9 mouse cellular contexts compared by ENCODE assay signal in genomic region chr2:167347991-167348375, GRCm38 (mm10). TPM values are rescaled to one million over a fixed set of nuclear protein-coding genes. Genes with fewer than 3 reads are reported as not detected.
DNase-seq lines count a peak whose midpoint lies in the region; ATAC-seq and TF ChIP-seq lines count a peak whose summit lies in the region.
"Had no signal": no experiment of that assay in that cellular context is flagged by ENCODE, and none has a peak within 500 bp of the region (broad histone marks: within the 10 kb centered on the region; RNA-seq: fewer than 3 reads in every experiment).

No protein-coding gene starts in this region.

- H3K4me1 ChIP-seq in E14TG2a.4 (replicated peaks; ENCODE audit: low read depth, low read length), result peaks cover 82% of the 10 kb centered on the region
- H3K4me1 ChIP-seq in embryonic fibroblast, embryonic 13.5 days (ENCODE audit: control insufficient read depth, insufficient read depth, low read length), result peaks cover 8% of the 10 kb centered on the region; the same call in 1 of the 2 replicates
- peaks cover 90% of the 10 kb centered on the region for H3K4me1 ChIP-seq in liver, embryonic 13.5 days (replicated peaks)
- peaks cover 12% of the 10 kb centered on the region for H3K4me1 ChIP-seq in olfactory bulb, adult 2 months (ENCODE audit: control insufficient read depth, insufficient read depth, low read length)

- WGBS in liver, embryonic 13.5 days (ENCODE audit: insufficient replicate concordance), result 9% methylated on average over 11 of the region's 11 CpGs
- WGBS in olfactory bulb, adult 2 months, result 4% methylated on average over 11 of the region's 11 CpGs

- no peak overlapping the region for H3K27ac ChIP-seq in embryonic fibroblast, embryonic 13.5 days (ENCODE audit: insufficient read depth, low read length)
- H3K27ac ChIP-seq in liver, embryonic 13.5 days, result peak overlapping the region; percentile 77; the same call in 1 of the 2 replicates
- H3K27ac ChIP-seq in olfactory bulb, adult 2 months (ENCODE audit: insufficient read depth, low read depth, low read length), result peak overlapping the region; percentile 27; the same call in 1 of the 2 replicates

- intact Hi-C loops in heart, postnatal 36 days (cut with DNase I), result loop anchor here (1.0 kb wide), 1 partner anchor 72 kb away; no protein-coding TSS in a partner anchor

- peak; percentile 49 for DNase-seq in embryo, embryonic 10.5 days (ENCODE audit: low spot score)
- no peak for DNase-seq in embryo, embryonic 10 days (ENCODE audit: low spot score)
- peak; percentile 47 to 51 for DNase-seq in heart, postnatal 36 days
- DNase-seq in liver, embryonic 13.5 days, result no peak
- no peak for DNase-seq in retina, postnatal 1 day

- ATAC-seq in liver, embryonic 13.5 days (ENCODE audit: low read depth), result no peak

- peaks cover 25% of the 10 kb centered on the region for H3K27me3 ChIP-seq in E14TG2a.4 (ENCODE audit: insufficient read depth, low read length)
- H3K27me3 ChIP-seq in liver, embryonic 13.5 days, result peaks cover 65% of the 10 kb centered on the region
- H3K27me3 ChIP-seq: Patski had no signal

- no peaks in the 10 kb centered on the region for H3K9me3 ChIP-seq in E14TG2a.4 (ENCODE audit: low read length)
- no peaks in the 10 kb centered on the region for H3K9me3 ChIP-seq in liver, embryonic 13.5 days (replicated peaks)

- peaks cover 20% of the 10 kb centered on the region for H3K36me3 ChIP-seq in E14TG2a.4 (ENCODE audit: insufficient read depth, low read length)
- no peaks in the 10 kb centered on the region for H3K36me3 ChIP-seq in liver, embryonic 13.5 days

- H3K4me2 ChIP-seq in liver, embryonic 13.5 days, result peak overlapping the region; percentile 97

- peak overlapping the region; percentile 89 for H3K9ac ChIP-seq in liver, embryonic 13.5 days

- peak overlapping the region; percentile 86 for H3K4me3 ChIP-seq in E14TG2a.4 (replicated peaks; ENCODE audit: low read length)
- peak overlapping the region; percentile 82 for H3K4me3 ChIP-seq in embryonic fibroblast, embryonic 13.5 days (ENCODE audit: insufficient read depth, low read length)
- peak overlapping the region; percentile 77 for H3K4me3 ChIP-seq in liver, embryonic 13.5 days (replicated peaks)
- H3K4me3 ChIP-seq in olfactory bulb, adult 2 months (ENCODE audit: insufficient read depth, low read depth, low read length), result peak overlapping the region; percentile 95

- no peak for TF ChIP-seq CTCF in E14TG2a.4 (conservative IDR thresholded peaks at IDR 0.05; ENCODE audit: low read length)
- TF ChIP-seq CTCF in embryonic fibroblast, embryonic 13.5 days (IDR thresholded peaks at IDR 0.05; ENCODE audit: borderline replicate concordance, insufficient read depth, low read length), result no peak
- no peak for TF ChIP-seq CTCF in olfactory bulb, adult 2 months (IDR thresholded peaks at IDR 0.05; ENCODE audit: insufficient read depth, low read depth, low read length)

- no peak; the same call in 1 of the 2 replicates for TF ChIP-seq POLR2A in embryonic fibroblast, embryonic 13.5 days (IDR thresholded peaks at IDR 0.05; ENCODE audit: low read depth, low read length)
- TF ChIP-seq POLR2A in olfactory bulb, adult 2 months (IDR thresholded peaks at IDR 0.05; ENCODE audit: insufficient read depth, low read depth, low read length), result no peak

RNA-seq across cellular contexts. Expression of gene B4galt5, which starts 1.0 kb away (rescaled TPM):
- polyA plus RNA-seq in embryonic fibroblast, embryonic 13.5 days (2011; ENCODE audit: insufficient read length, low read depth, missing spikeins), result 28.3 and 51.3 TPM in 2 replicates
- 10 to 100 TPM in 1 of 2 experiments, 1 to 10 TPM in 1; 10.0 to 13.5 TPM for total RNA-seq in heart, postnatal 36 days (2021)
- polyA plus RNA-seq in liver, embryonic 13.5 days (2015; fragmentation: Nextera tagmentation; extraction: Ambion mirVana), result 2.9 and 3.2 TPM in 2 replicates
- polyA plus RNA-seq in olfactory bulb, adult 2 months (2012; ENCODE audit: insufficient read depth, insufficient read length, low replicate concordance, missing spikeins), result not detected in 2 replicates

Comparison
In these comparisons a context has a peak if more than half of its experiments do, and no peak if none do; other contexts are left out.
1. DNase-seq: peak in embryo, embryonic 10.5 days (single experiment) and heart, postnatal 36 days (2 of 2); none in embryo, embryonic 10 days (single experiment), liver, embryonic 13.5 days (single experiment) and retina, postnatal 1 day (single experiment).
2. Peak in every context shown above with its lines, with median percentiles within 50 percentile points of each other: H3K4me3 ChIP-seq.